Mouse (Mus musculus) Patski (cell line): ENCODE data around the gene Rho. TPM values are rescaled to one million over a fixed set of nuclear protein-coding genes. Genes with fewer than 3 reads are reported as not detected.

Source experiments
- ATAC-seq: fragments of 100-300 bp; one replicate; pipeline ENCODE4 v1.8.0; 2021
- CTCF ChIA-PET: fragments of 350-600 bp; sonication (Branson Sonifier 250); formaldehyde crosslinking; loops from one replicate; lab custom pipeline; 2022; ENCODE audit warnings: inconsistent platforms; lab: Charles Lee
- POLR2A ChIA-PET: fragments of 350-600 bp; sonication (Branson Sonifier 250); formaldehyde crosslinking; loops from one replicate; lab custom pipeline; 2022; ENCODE audit warnings: antibody characterized with exemption, inconsistent platforms; lab: Charles Lee
- DNase-seq: peaks from one replicate; pipeline ENCODE4 v3.0.0-alpha.2; 2011; ENCODE audit warnings: low read depth, low spot score
- H3K27me3 ChIP-seq: fragments of 371-371 bp; one replicate; pipeline ENCODE4 v1.5.1; 2021
- CTCF ChIP-seq: fragments of 100-300 bp; IDR thresholded peaks from one replicate; pipeline ENCODE4 v1.5.1; 2021
- in situ Hi-C: fragments of 300-500 bp; cut with MboI; formaldehyde crosslinking; loops from 3 replicates; pipeline ENCODE4 v1.11.1; 2018; ENCODE audit warnings: low pct_unique_long_range_greater_than_20kb, mixed read lengths
- polyA plus RNA-seq: library from polyadenylated mRNA; unstranded; gene quantifications from one replicate; pipeline ENCODE4 v1.2.3, GENCODE M21; 2021

The Rho gene
- polyA plus RNA-seq, 1 experiment from 2014 or later: 0.12 TPM

DNA sequence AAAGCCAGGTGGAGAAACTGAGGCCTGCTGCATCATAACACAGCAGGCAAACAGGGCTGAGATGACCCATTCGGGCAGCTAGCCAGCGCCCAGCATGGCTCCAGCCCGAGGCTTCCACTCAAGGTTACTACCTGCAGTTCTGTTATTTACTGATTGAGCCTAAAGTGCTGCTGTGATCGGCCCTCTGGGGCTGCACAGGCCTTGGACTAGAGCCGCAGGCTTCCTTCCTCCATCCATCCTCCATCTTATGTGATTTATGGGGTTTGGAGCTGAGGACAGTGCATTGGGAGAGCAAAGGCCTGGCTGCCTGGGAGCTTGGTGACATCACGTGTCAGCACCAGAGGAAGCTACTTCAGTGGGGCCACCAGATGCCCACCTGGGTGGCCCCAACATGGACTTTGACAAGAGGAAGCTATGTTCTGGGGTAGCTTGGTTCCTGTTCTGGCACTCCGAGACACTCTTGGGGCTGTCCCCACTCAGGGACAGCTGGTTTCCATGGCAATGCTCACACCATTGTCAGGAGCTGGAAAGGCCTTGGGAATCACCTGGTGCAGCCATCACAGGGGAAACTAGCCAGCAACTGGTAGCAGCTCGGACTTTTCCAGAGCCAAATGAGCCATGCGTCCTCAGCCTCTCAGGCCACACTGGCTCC is 55.7 kb downstream of the Rho start:
- CTCF ChIA-PET: interaction anchor here (1.7 kb wide), 1 partner anchor 15 kb away, joined by 4 read pairs; no protein-coding TSS in a partner anchor
- POLR2A ChIA-PET: no interaction called here
- in situ Hi-C loops: no loop called here
- DNase-seq (no peak), ATAC-seq (no peak)
- TF ChIP-seq CTCF: no peak
- no peaks in the 10 kb centered on the region for H3K27me3 ChIP-seq

DNA sequence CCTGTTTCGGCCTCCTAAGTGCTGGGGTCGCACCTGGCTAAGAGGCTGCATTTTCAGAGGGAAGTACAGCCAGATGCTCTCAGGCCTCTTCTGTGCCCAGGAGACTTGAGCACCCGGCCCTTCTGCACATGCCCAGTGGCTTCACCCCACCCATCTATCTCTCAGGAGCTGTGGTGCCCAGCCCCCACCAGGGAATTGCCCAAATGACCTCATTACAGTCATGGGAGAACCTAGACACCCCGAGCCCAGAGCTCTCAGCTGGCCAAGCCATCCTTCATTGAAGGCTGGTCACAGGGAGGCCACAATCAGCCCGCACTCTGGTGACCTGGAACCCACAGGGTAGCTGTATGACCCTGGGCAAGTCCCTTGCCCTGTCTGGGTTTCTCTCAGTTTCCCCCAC is 57.5 kb downstream of the Rho start:
- POLR2A ChIA-PET: interaction anchor here (0.8 kb wide), 1 partner anchor 11 kb away, joined by 3 read pairs; no protein-coding TSS in a partner anchor
- in situ Hi-C loops: no loop called here

DNA sequence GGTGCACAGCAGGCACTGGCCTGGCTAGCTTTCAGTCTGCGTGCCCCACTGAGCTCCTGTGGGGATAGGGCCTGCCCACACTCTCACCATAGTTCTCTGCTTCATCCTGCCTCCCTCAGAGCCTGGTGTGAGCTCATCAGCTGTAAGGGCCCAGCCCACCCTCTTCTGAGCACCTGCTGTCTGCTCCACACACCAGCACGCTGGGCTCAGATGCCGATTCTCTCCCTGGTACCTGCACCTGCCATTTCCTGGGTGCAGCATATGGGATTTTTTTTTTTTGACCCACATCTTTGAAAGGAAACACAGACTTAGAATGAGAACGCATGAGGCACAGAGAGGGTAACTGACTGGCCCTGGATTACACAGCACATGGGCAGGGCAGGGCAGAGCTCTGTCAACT is 58.1 kb downstream of the Rho start:
- POLR2A ChIA-PET: interaction anchor here (0.9 kb wide), 1 partner anchor 142 kb away, joined by 3 read pairs; no protein-coding TSS in a partner anchor
- DNase-seq (no peak), ATAC-seq (no peak)
- H3K27me3 ChIP-seq: no peaks in the 10 kb centered on the region
- TF ChIP-seq CTCF: no peak
- CTCF ChIA-PET: no interaction called here
- in situ Hi-C loops: no loop called here

More for the DNA sequence above, 57.5 kb downstream of the Rho start:
- H3K27me3 ChIP-seq: no peaks in the 10 kb centered on the region
- no peak for TF ChIP-seq CTCF
- ATAC-seq (peak; percentile 20), DNase-seq (peak; percentile 68)
- CTCF ChIA-PET: no interaction called here

Other genes with a start within 250 kb of the Rho start
- not detected for gene Tmem40, start 169.3 kb upstream of the Rho start, polyA plus RNA-seq
- gene Cand2, start 157.2 kb upstream of the Rho start, polyA plus RNA-seq: 9.9 TPM
- 1,474 TPM for gene Rpl32, start 123.0 kb upstream of the Rho start, polyA plus RNA-seq
- 0.10 TPM for gene Efcab12, start 93.3 kb upstream of the Rho start, polyA plus RNA-seq
- gene Mbd4, start 78.4 kb upstream of the Rho start, polyA plus RNA-seq: 6.8 TPM
- gene Ift122, start 78.3 kb upstream of the Rho start, polyA plus RNA-seq: 41.6 TPM
- not detected for gene H1foo, start 13.2 kb downstream of the Rho start, polyA plus RNA-seq
- 79.9 TPM for gene Plxnd1, start 63.3 kb downstream of the Rho start, polyA plus RNA-seq